Mouse (Mus musculus): ENCODE results near the gene Rpl3l. TPM values are rescaled to one million over a fixed set of nuclear protein-coding genes. Genes with fewer than 3 reads are reported as not detected.
A peak's percentile ranks its signal among the peaks of the same experiment; 100 is the strongest.

Rpl3l gene
- total RNA-seq (2014; rRNA removed) (not detected in 2 replicates), polyA plus RNA-seq (2015; fragmentation: Nextera tagmentation; extraction: Ambion mirVana) (0.34 TPM in 1 of 2 replicates, not detected in the other)

DNA sequence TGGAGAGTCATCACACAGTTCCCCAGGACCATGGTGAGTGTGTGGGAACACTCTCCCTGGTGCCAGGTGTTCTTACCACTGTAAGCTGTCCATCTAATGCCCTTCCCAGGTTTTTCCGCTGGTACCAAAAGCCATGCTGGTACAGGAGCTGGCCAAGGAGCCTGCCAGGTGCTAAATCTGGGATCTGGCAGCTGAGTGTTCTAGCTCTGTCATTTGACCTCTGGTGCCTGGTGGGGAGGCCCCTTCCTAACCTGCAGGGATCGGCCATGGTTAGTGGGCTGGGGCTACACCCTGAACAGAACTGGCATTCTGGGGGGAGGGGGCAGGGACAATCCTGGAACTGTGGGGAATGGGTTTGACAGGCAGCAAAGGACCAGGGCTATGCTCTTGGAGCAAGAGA, at the start of gene Rpl3l:
Gene Rpl3l, plus strand, starts transcription at position 203 of the 400 bp plus-strand sequence.
- no peak for ATAC-seq
- no peaks in the 10 kb centered on the region for H3K36me3 ChIP-seq (ENCODE audit: insufficient read depth)
- peaks cover 4% of the 10 kb centered on the region; the same call in 1 of the 2 replicates for H3K4me1 ChIP-seq (ENCODE audit: insufficient read depth)
- H3K9me3 ChIP-seq (ENCODE audit: low read length): no peaks in the 10 kb centered on the region
- no peak within 1 kb of the TSS for H3K9ac ChIP-seq
- no peak for TF ChIP-seq CTCF (IDR thresholded peaks at IDR 0.05; ENCODE audit: low read depth)
- no peak for DNase-seq
- H3K27me3 ChIP-seq (ENCODE audit: insufficient read depth, low read length): no peaks in the 10 kb centered on the region
- WGBS: 73% methylated on average over 2 of the region's 2 CpGs
- no peak within 1 kb of the TSS for H3K27ac ChIP-seq (ENCODE audit: low read depth, low read length)
- no peak within 1 kb of the TSS for H3K4me3 ChIP-seq (ENCODE audit: low read depth, low read length)
- no peak within 1 kb of the TSS for H3K4me2 ChIP-seq (ENCODE audit: low read depth)

DNA sequence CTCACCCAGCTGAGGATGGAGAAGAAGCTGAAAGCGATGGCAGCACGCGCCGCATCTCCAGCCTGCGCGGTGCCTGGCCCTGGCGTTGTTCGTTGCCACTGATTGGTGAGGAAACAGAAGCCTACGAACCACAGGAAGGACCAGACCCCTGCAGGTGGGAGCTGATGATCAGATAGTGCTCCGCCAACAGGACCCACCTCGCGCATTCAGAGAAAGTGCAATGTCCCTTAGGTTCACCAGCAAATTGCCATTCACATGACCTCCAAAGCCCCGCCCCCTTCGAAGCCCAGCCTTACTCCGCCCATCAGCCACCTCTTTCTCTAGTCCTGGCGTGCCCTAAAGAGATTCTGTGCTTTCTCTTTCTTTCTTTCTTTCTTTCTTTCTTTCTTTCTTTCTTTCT, 41.1 kb upstream of the Rpl3l start:
- H3K4me2 ChIP-seq (ENCODE audit: low read depth): peak overlapping the region; percentile 15; the same call in 1 of the 2 replicates
- H3K36me3 ChIP-seq (ENCODE audit: insufficient read depth): peaks cover 26% of the 10 kb centered on the region
- no peaks in the 10 kb centered on the region for H3K27me3 ChIP-seq (ENCODE audit: insufficient read depth, low read length)
- WGBS: 32% methylated on average over 16 of the region's 16 CpGs
- no peak overlapping the region for H3K27ac ChIP-seq (ENCODE audit: low read depth, low read length)
- no peaks in the 10 kb centered on the region for H3K9me3 ChIP-seq (ENCODE audit: low read length)
- H3K9ac ChIP-seq: 0 out of 2 replicates have a peak overlapping the region, but pooled peaks have one; percentile 10
- DNase-seq (no peak), ATAC-seq (no peak)
- no peak overlapping the region for H3K4me3 ChIP-seq (ENCODE audit: low read depth, low read length)
- TF ChIP-seq CTCF (IDR thresholded peaks at IDR 0.05; ENCODE audit: low read depth): no peak
- H3K4me1 ChIP-seq (ENCODE audit: insufficient read depth): peaks cover 22% of the 10 kb centered on the region

DNA sequence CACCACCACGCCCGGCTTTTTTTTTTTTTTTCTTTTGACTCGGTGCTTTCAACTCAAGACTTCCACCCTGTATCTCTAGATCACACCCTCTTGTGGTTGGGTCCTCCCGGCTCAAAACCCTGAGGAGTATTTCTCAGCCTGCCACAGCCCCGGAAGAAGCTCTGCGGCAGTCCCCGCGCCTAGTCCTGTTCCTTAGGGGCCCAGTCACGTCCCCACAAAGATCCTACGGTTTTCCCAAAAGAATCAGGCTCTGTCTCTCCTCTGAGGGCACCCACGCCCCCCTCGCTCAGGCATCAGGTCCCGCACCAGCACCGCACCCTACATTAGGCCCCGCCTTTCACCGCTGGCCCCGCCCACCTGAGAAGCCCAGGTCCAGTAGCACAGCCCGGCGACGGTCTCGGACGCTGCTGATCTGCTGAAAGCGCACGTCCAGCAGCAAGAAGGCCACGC, 40.4 kb upstream of the Rpl3l start:
- DNase-seq: no peak
- WGBS: 2% methylated on average over 25 of the region's 25 CpGs
- H3K27me3 ChIP-seq (ENCODE audit: insufficient read depth, low read length): no peaks in the 10 kb centered on the region
- H3K4me2 ChIP-seq (ENCODE audit: low read depth): peak overlapping the region; percentile 74
- no peak for ATAC-seq
- H3K9ac ChIP-seq: peak overlapping the region; percentile 43
- no peaks in the 10 kb centered on the region for H3K9me3 ChIP-seq (ENCODE audit: low read length)
- TF ChIP-seq CTCF (IDR thresholded peaks at IDR 0.05; ENCODE audit: low read depth): no peak
- H3K4me1 ChIP-seq (ENCODE audit: insufficient read depth): peaks cover 22% of the 10 kb centered on the region
- no peak overlapping the region for H3K27ac ChIP-seq (ENCODE audit: low read depth, low read length)
- H3K36me3 ChIP-seq (ENCODE audit: insufficient read depth): peaks cover 21% of the 10 kb centered on the region
- peak overlapping the region; percentile 28 for H3K4me3 ChIP-seq (ENCODE audit: low read depth, low read length)

DNA sequence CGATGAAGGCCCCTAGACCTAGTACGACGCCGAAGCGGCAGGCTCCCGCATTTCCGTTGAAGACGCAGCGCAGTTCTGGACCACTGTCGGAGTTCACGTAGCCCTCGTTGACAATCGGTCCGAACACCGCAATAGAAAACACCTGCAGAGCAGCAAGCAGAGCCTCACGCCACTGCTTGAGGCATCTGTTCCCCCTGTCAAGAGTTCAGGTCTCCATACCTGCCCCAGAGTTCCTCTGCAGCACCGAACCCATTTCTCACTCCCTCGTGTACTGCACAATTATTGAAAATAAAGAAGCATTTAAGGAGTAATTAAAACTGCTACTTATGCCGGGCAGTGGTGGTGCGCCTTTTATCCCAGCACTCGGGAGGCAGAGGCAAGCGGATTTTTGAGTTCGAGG, 40.0 kb upstream of the Rpl3l start:
- Histone ChIP-seq H3K36me3 (ENCODE audit: insufficient read depth) (peaks cover 16% of the 10 kb centered on the region), H3K27ac (ENCODE audit: low read depth, low read length) (no peak overlapping the region), H3K27me3 (ENCODE audit: insufficient read depth, low read length) (no peaks in the 10 kb centered on the region), H3K4me3 (ENCODE audit: low read depth, low read length) (peak overlapping the region; percentile 28), H3K4me1 (ENCODE audit: insufficient read depth) (peaks cover 22% of the 10 kb centered on the region), H3K9me3 (ENCODE audit: low read length) (no peaks in the 10 kb centered on the region), H3K9ac (peak overlapping the region; percentile 43), H3K4me2 (ENCODE audit: low read depth) (peak overlapping the region; percentile 74)
- DNase-seq (no peak), ATAC-seq (no peak)
- TF ChIP-seq CTCF (IDR thresholded peaks at IDR 0.05; ENCODE audit: low read depth): no peak
- WGBS: 16% methylated on average over 23 of the region's 23 CpGs

DNA sequence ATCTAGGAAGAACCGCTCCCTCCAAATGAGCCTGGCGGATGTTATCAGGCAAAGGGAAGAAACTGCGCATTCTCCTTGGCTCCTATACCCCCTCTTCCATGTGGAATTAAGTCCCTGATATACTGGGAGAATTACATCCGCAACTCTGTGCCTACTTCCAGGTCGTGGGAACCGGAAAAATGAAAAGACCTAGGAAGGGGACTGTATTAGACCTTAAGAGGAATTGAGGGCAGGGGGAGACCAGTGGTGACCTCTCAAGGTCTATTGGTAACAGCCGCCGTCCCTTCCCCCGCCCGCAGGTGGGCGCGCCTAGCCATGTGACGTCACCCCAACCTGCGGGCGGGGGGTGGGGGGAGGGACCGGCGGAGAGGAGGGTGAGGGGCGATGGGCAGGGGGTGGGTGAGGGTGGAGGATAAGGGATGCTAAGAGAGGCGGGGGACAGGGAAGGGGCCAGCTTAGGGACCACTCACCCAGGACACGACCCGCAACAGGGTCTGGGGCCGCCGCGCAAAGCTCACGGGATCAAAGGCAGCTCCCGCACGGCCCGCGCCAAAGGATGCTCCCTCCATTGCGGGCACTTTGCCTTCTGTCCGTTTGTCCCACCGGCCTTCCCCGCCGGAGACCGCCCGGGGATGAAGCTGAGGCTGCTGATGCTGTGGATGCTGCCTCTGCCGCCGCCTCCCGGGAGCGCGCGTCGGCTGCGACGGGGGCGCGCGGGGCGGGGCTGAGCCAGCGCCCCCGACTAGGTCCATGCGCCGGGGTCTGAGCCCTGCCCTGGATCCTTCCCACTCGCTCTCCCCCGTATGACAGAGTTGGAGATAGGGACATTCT, 38.2 kb upstream of the Rpl3l start, which contains the start of gene Syngr3:
Gene Syngr3, minus strand, starts transcription at position 705 of the 831 bp plus-strand sequence.
- H3K9me3 ChIP-seq (ENCODE audit: low read length): no peaks in the 10 kb centered on the region
- H3K4me2 ChIP-seq (ENCODE audit: low read depth): peak within 1 kb of the TSS; percentile 74
- peak within 1 kb of the TSS; percentile 92 for H3K9ac ChIP-seq
- H3K27ac ChIP-seq (ENCODE audit: low read depth, low read length): peak within 1 kb of the TSS; percentile 88
- peak within 1 kb of the TSS; percentile 80 for H3K4me3 ChIP-seq (ENCODE audit: low read depth, low read length)
- H3K27me3 ChIP-seq (ENCODE audit: insufficient read depth, low read length): no peaks in the 10 kb centered on the region
- TF ChIP-seq CTCF (IDR thresholded peaks at IDR 0.05; ENCODE audit: low read depth): 0 out of 2 replicates have a peak, but pooled peaks have one; percentile 14
- H3K36me3 ChIP-seq (ENCODE audit: insufficient read depth): peaks cover 17% of the 10 kb centered on the region; the same call in 1 of the 2 replicates
- WGBS: 2% methylated on average over 41 of the region's 55 CpGs
- peak; percentile 80 for DNase-seq
- peaks cover 22% of the 10 kb centered on the region for H3K4me1 ChIP-seq (ENCODE audit: insufficient read depth)
- peak; percentile 80 for ATAC-seq

DNA sequence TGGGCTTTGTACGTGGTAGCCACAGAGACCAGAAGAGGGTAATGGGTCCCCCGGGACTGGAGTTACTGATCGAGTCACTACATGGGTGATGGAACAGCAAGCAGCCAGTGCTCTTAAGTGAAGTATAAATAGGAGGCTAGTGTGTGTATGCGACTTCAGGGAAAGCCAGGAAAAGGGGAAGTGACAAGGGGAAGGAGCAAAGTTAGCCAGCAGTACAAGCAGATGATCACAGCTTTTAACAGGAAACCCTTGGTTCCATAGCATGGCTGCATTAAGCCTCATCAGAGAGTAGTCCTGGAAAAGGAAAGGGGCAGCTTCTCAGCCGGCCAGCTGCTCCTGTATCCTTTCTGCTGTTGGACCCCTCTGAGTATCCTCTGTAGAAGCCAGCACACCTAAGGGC, 35.2 kb upstream of the Rpl3l start:
- Histone ChIP-seq H3K9me3 (ENCODE audit: low read length) (no peaks in the 10 kb centered on the region), H3K27me3 (ENCODE audit: insufficient read depth, low read length) (no peaks in the 10 kb centered on the region), H3K4me2 (ENCODE audit: low read depth) (no peak overlapping the region), H3K27ac (ENCODE audit: low read depth, low read length) (no peak overlapping the region), H3K9ac (no peak overlapping the region), H3K36me3 (ENCODE audit: insufficient read depth) (peaks cover 7% of the 10 kb centered on the region; the same call in 1 of the 2 replicates), H3K4me1 (ENCODE audit: insufficient read depth) (peaks cover 29% of the 10 kb centered on the region), H3K4me3 (ENCODE audit: low read depth, low read length) (no peak overlapping the region)
- no peak for ATAC-seq
- no peak for DNase-seq
- TF ChIP-seq CTCF (IDR thresholded peaks at IDR 0.05; ENCODE audit: low read depth): no peak
- WGBS: 91% methylated on average over 5 of the region's 5 CpGs

Data from forebrain, postnatal 0 days (tissue).